13 mouse cellular contexts compared by ENCODE assay signal in genomic region chr10:125498347-125498746, GRCm38 (mm10).
A peak's percentile ranks its signal among the peaks of the same experiment; 100 is the strongest.
DNase-seq lines count a peak whose midpoint lies in the region; TF ChIP-seq lines count a peak whose summit lies in the region.
"Had no signal": no experiment of that assay in that cellular context is flagged by ENCODE, and none has a peak within 500 bp of the region (broad histone marks: within the 10 kb centered on the region; RNA-seq: fewer than 3 reads in every experiment).

No protein-coding gene starts in this region.

- peak; percentile 65 for TF ChIP-seq CTCF in heart, adult 2 months (IDR thresholded peaks at IDR 0.05)

- no peak overlapping the region for H3K9ac ChIP-seq in heart, adult 2 months (ENCODE audit: low read depth, low read length)
- H3K9ac ChIP-seq: heart, embryonic 15.5 days had no signal

- H3K79me2 ChIP-seq in heart, adult 2 months (replicated peaks; ENCODE audit: control insufficient read depth, insufficient read depth, low read length): no peaks in the 10 kb centered on the region

- no peaks in the 10 kb centered on the region for H3K27me3 ChIP-seq in heart, adult 2 months (ENCODE audit: control insufficient read depth, insufficient read depth, low read length)
- H3K27me3 ChIP-seq: CH12.LX; heart, embryonic 15.5 days had no signal

- no peak for DNase-seq in heart, adult 2 months
- no peak for DNase-seq in heart, postnatal 14 days
- DNase-seq in left cerebral cortex, adult 11 months (ENCODE audit: low spot score): peak; percentile 11
- no peak for DNase-seq in left cerebral cortex, adult 9 months (ENCODE audit: low spot score in 2 of 2)
- peak; percentile 61 for DNase-seq in brain, adult 2 months (ENCODE audit: low read depth, low spot score)
- DNase-seq in embryo, embryonic 11 days: peak; percentile 30
- DNase-seq in spleen, postnatal 14 days (ENCODE audit: low spot score in 2 of 2): no peak
- DNase-seq: adrenal gland, adult 2 months; cerebellum, postnatal 36 days; gastrocnemius, postnatal 25 days; lung, adult 18-20 months had no signal

- 17% methylated on average over 1 of the region's 1 CpGs for WGBS in heart, adult 2 months

- no peaks in the 10 kb centered on the region for H3K4me1 ChIP-seq in heart, adult 2 months (ENCODE audit: control insufficient read depth, insufficient read depth, low read length)
- H3K4me1 ChIP-seq: heart, embryonic 15.5 days had no signal

- no peak overlapping the region for H3K4me3 ChIP-seq in heart, adult 2 months
- H3K4me3 ChIP-seq: heart, embryonic 15.5 days had no signal

- no peak for TF ChIP-seq POLR2A in heart, adult 2 months (IDR thresholded peaks at IDR 0.05; ENCODE audit: insufficient read depth, low read depth, low read length)

- intact Hi-C loops in heart, adult 2 months (cut with DNase I): loop anchor here (2.0 kb wide), 1 partner anchor 234 kb away; no protein-coding TSS in a partner anchor
- intact Hi-C loops in heart, postnatal 14 days (cut with DNase I): loop anchor here (2.0 kb wide), 1 partner anchor 234 kb away; no protein-coding TSS in a partner anchor

- no peak for TF ChIP-seq EP300 in heart, adult 2 months (IDR thresholded peaks at IDR 0.05; ENCODE audit: insufficient read depth, low read depth, low read length)

- no peaks in the 10 kb centered on the region for H3K36me3 ChIP-seq in heart, adult 2 months (ENCODE audit: control insufficient read depth, insufficient read depth, low read length)
- H3K36me3 ChIP-seq: heart, embryonic 15.5 days had no signal

- no peak overlapping the region for H3K27ac ChIP-seq in heart, adult 2 months
- H3K27ac ChIP-seq: heart, embryonic 15.5 days had no signal

Comparison
In these comparisons a context has a peak if more than half of its experiments do, and no peak if none do; other contexts are left out.
1. DNase-seq: peak in left cerebral cortex, adult 11 months (single experiment), brain, adult 2 months (single experiment) and embryo, embryonic 11 days (single experiment); none in heart, adult 2 months (0 of 2), heart, postnatal 14 days (0 of 2), left cerebral cortex, adult 9 months (0 of 2) and spleen, postnatal 14 days (0 of 2).